Mouse (Mus musculus): Measurements from ENCODE around the gene Frmd3.

GRCm38 (mm10) chr4:74013211-74014047, at the start of gene Frmd3:
- no peak for TF ChIP-seq POLR2A (IDR thresholded peaks at IDR 0.05; ENCODE audit: insufficient read length, low read depth)
- TF ChIP-seq TCF12 (IDR thresholded peaks at IDR 0.05; ENCODE audit: insufficient read depth, poor library complexity, severe bottlenecking), result no peak
- no peak for TF ChIP-seq POLR2AphosphoS2 (IDR thresholded peaks at IDR 0.05; ENCODE audit: insufficient read length, low read depth)
- TF ChIP-seq E2F4 (IDR thresholded peaks at IDR 0.05; ENCODE audit: insufficient read depth), result no peak
- no peak for TF ChIP-seq USF1 (IDR thresholded peaks at IDR 0.05; ENCODE audit: low read depth)
